Mouse (Mus musculus): ENCODE data around the gene Sbno2. TPM values are rescaled to one million over a fixed set of nuclear protein-coding genes. Genes with fewer than 3 reads are reported as not detected.
"Not testable (repeated sequence)": the region's sequence is repeated elsewhere in the genome, so short reads cannot be mapped to it uniquely, and the experiment has no call there.

Sbno2 gene
- total RNA-seq, 2 experiments from 2014 or later: 5.4 to 5.9 TPM

- no peak for DNase-seq (ENCODE audit: low spot score)
These were observed 47.6 kb downstream of the Sbno2 start for GRCm38 (mm10) chr10:80057683-80058326.

- DNase-seq (ENCODE audit: low spot score): no peak
These were observed 48.2 kb downstream of the Sbno2 start for GRCm38 (mm10) chr10:80056976-80057682.

- no peak for DNase-seq (ENCODE audit: low spot score)
These were observed 48.9 kb downstream of the Sbno2 start for GRCm38 (mm10) chr10:80056506-80056905.

- DNase-seq (ENCODE audit: low spot score): no peak
These were observed 49.5 kb downstream of the Sbno2 start for GRCm38 (mm10) chr10:80055891-80056290.

GRCm38 (mm10) chr10:80055364-80055763 lies 50.0 kb downstream of the Sbno2 start:
- no peak for DNase-seq (ENCODE audit: low spot score)

GRCm38 (mm10) chr10:80054911-80055310 lies 50.5 kb downstream of the Sbno2 start:
- not testable (repeated sequence) for DNase-seq (ENCODE audit: low spot score)

- DNase-seq (ENCODE audit: low spot score): peak; percentile 59
These were observed 51.2 kb downstream of the Sbno2 start for GRCm38 (mm10) chr10:80053831-80054815.

- peak; percentile 100 for DNase-seq (ENCODE audit: low spot score)
These were observed 52.1 kb downstream of the Sbno2 start for GRCm38 (mm10) chr10:80053259-80053780.

- DNase-seq (ENCODE audit: low spot score): no peak
These were observed 53.0 kb downstream of the Sbno2 start for GRCm38 (mm10) chr10:80052374-80052764.

- DNase-seq (ENCODE audit: low spot score): peak; percentile 66
These were observed 53.6 kb downstream of the Sbno2 start for GRCm38 (mm10) chr10:80051618-80052373.

GRCm38 (mm10) chr10:80050885-80051617 lies 54.3 kb downstream of the Sbno2 start:
- no peak for DNase-seq (ENCODE audit: low spot score)

- no peak for DNase-seq (ENCODE audit: low spot score)
These were observed 55.1 kb downstream of the Sbno2 start for GRCm38 (mm10) chr10:80050244-80050643.

- no peak for DNase-seq (ENCODE audit: low spot score)
These were observed 56.5 kb downstream of the Sbno2 start for GRCm38 (mm10) chr10:80048834-80049233.

GRCm38 (mm10) chr10:80048396-80048795 lies 57.0 kb downstream of the Sbno2 start:
- DNase-seq (ENCODE audit: low spot score): no peak

- DNase-seq (ENCODE audit: low spot score): no peak
These were observed 58.3 kb downstream of the Sbno2 start, which contains the start of gene Gpx4 for GRCm38 (mm10) chr10:80047041-80047565. Gene Gpx4, plus strand, starts transcription at chr10:80047166.

GRCm38 (mm10) chr10:80045766-80046165 lies 59.6 kb downstream of the Sbno2 start:
- DNase-seq (ENCODE audit: low spot score): no peak

- not testable (repeated sequence) for DNase-seq (ENCODE audit: low spot score)
These were observed 60.0 kb downstream of the Sbno2 start for GRCm38 (mm10) chr10:80045364-80045763.

GRCm38 (mm10) chr10:80044087-80044486 lies 61.3 kb downstream of the Sbno2 start:
- DNase-seq (ENCODE audit: low spot score): no peak

GRCm38 (mm10) chr10:80041409-80042060 lies 63.8 kb downstream of the Sbno2 start:
- DNase-seq (ENCODE audit: low spot score): not testable (repeated sequence)

All from gastrocnemius, adult 18-20 months (tissue).